Mouse (Mus musculus): ENCODE data around the gene Piga.

GRCm38 (mm10) chrX:164428224-164428623, 8.6 kb downstream of the Piga start:
- no peak for TF ChIP-seq CTCF (IDR thresholded peaks at IDR 0.05; ENCODE audit: low read depth)
- TF ChIP-seq EP300 (IDR thresholded peaks at IDR 0.05; ENCODE audit: low read depth): no peak

Measured in liver, postnatal 0 days (tissue).